Mouse (Mus musculus) embryonic fibroblast, embryonic 13.5 days (primary cell): ENCODE results near the gene Fam84a. TPM values are rescaled to one million over a fixed set of nuclear protein-coding genes. Genes with fewer than 3 reads are reported as not detected.

Source experiments
- H3K27ac ChIP-seq: 2 replicates; pipeline ENCODE4 v1.5.1; 2012; ENCODE audit warnings: low read length, control low read depth, inconsistent platforms; ENCODE audit not compliant: insufficient read depth
- H3K4me1 ChIP-seq: 2 replicates; pipeline ENCODE4 v1.6.1; 2011; ENCODE audit warnings: low read length; ENCODE audit not compliant: control insufficient read depth, insufficient read depth
- H3K4me3 ChIP-seq: 2 replicates; pipeline ENCODE4 v1.5.1; 2011; ENCODE audit warnings: mild to moderate bottlenecking, control low read depth, low read length; ENCODE audit not compliant: insufficient read depth
- CTCF ChIP-seq: IDR thresholded peaks from 2 replicates; pipeline ENCODE4 v1.5.1; 2011; ENCODE audit warnings: mild to moderate bottlenecking, control low read depth, low read length, moderate library complexity, borderline replicate concordance; ENCODE audit not compliant: insufficient read depth
- POLR2A ChIP-seq: IDR thresholded peaks from 2 replicates; pipeline ENCODE4 v1.6.1; 2011; ENCODE audit warnings: low read depth, mild to moderate bottlenecking, control low read depth, low read length, moderate library complexity
- polyA plus RNA-seq: library from polyadenylated mRNA; stranded (reverse); fragments of >200 nt; gene quantifications from 2 replicates; pipeline ENCODE4 v1.2.4, GENCODE M21; 2011; ENCODE audit warnings: low read depth; ENCODE audit not compliant: missing spikeins, insufficient read length

Gene Fam84a
- polyA plus RNA-seq, result 0.33 and 0.38 TPM in 2 replicates

- Histone ChIP-seq H3K4me1 (no peaks in the 10 kb centered on the region), H3K4me3 (peak within 1 kb of the TSS; percentile 67), H3K27ac (no peak within 1 kb of the TSS)
- TF ChIP-seq CTCF (no peak), POLR2A (peak; percentile 56; the same call in 1 of the 2 replicates)
These were observed at the start of gene Fam84a for GRCm38 (mm10) chr12:14151921-14152320. Gene Fam84a (minus strand): TSS chr12:14152054.

- no peak overlapping the region for H3K27ac ChIP-seq
These were observed 43.6 kb upstream of the Fam84a start for GRCm38 (mm10) chr12:14195479-14195878.

GRCm38 (mm10) chr12:14186689-14187195, 34.9 kb upstream of the Fam84a start:
- Histone ChIP-seq H3K27ac (no peak overlapping the region), H3K4me1 (no peaks in the 10 kb centered on the region), H3K4me3 (no peak overlapping the region)
- TF ChIP-seq POLR2A, result no peak
- no peak for TF ChIP-seq CTCF

More at GRCm38 (mm10) chr12:14195479-14195878, 43.6 kb upstream of the Fam84a start:
- Histone ChIP-seq H3K4me1 (no peaks in the 10 kb centered on the region), H3K4me3 (no peak overlapping the region)
- TF ChIP-seq CTCF (no peak), POLR2A (no peak)

GRCm38 (mm10) chr12:14165713-14166112, 13.9 kb upstream of the Fam84a start:
- no peak overlapping the region for H3K4me3 ChIP-seq
- TF ChIP-seq CTCF (no peak), POLR2A (no peak)
- no peaks in the 10 kb centered on the region for H3K4me1 ChIP-seq
- H3K27ac ChIP-seq, result no peak overlapping the region

GRCm38 (mm10) chr12:14164936-14165335, 13.1 kb upstream of the Fam84a start:
- Histone ChIP-seq H3K4me3 (no peak overlapping the region), H3K27ac (no peak overlapping the region), H3K4me1 (no peaks in the 10 kb centered on the region)
- TF ChIP-seq POLR2A (no peak), CTCF (no peak)

- Histone ChIP-seq H3K4me3 (peak overlapping the region; percentile 49), H3K4me1 (no peaks in the 10 kb centered on the region), H3K27ac (no peak overlapping the region)
- TF ChIP-seq POLR2A (no peak), CTCF (no peak)
These were observed 572 bp upstream of the Fam84a start for GRCm38 (mm10) chr12:14152426-14152825.

GRCm38 (mm10) chr12:14150936-14151631, 770 bp downstream of the Fam84a start:
- Histone ChIP-seq H3K4me1 (no peaks in the 10 kb centered on the region), H3K4me3 (peak overlapping the region; percentile 67; the same call in 1 of the 2 replicates), H3K27ac (no peak overlapping the region)
- TF ChIP-seq POLR2A (no peak), CTCF (no peak)

GRCm38 (mm10) chr12:14150568-14150909, 1.3 kb downstream of the Fam84a start:
- H3K27ac ChIP-seq, result no peak overlapping the region
- H3K4me3 ChIP-seq, result no peak overlapping the region
- no peaks in the 10 kb centered on the region for H3K4me1 ChIP-seq
- TF ChIP-seq CTCF (no peak), POLR2A (no peak)

- H3K27ac ChIP-seq, result no peak overlapping the region
- TF ChIP-seq POLR2A, result no peak
- TF ChIP-seq CTCF, result peak; percentile 80
- no peaks in the 10 kb centered on the region for H3K4me1 ChIP-seq
- peak overlapping the region; percentile 13 for H3K4me3 ChIP-seq
These were observed 1.8 kb downstream of the Fam84a start for GRCm38 (mm10) chr12:14149843-14150567.
